Mouse (Mus musculus): ENCODE data around the gene Sarnp.

DNA sequence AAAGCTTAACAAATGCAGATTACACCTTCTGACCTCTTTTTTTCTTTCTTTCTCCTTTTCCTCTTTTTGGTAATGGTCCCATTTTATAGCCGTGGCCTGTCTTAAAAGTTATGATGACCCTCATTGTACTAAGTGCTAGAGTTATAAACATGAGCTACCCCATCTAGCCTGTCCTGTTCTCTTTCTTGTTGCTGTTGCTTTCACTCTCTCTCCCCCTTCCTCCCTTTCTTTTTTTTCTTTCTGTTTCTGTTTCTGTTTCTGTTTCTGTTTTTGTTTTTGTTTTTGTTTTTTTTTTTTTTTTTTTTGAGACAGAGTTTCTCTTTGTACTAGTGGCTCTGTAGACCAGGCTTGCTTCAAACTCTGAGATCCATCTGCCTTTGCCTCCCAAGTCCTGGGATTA is 49.4 kb downstream of the Sarnp start:
- no peak for TF ChIP-seq CTCF (IDR thresholded peaks at IDR 0.05; ENCODE audit: borderline replicate concordance, extremely low read depth, insufficient read depth, insufficient read length)
- TF ChIP-seq POLR2A (IDR thresholded peaks at IDR 0.05; ENCODE audit: borderline replicate concordance, extremely low read depth, insufficient read depth, insufficient read length, poor library complexity, severe bottlenecking), result no peak
